Mouse (Mus musculus) thymus, postnatal 14 days (tissue): ENCODE data around the gene Fam189a2.
A peak's percentile ranks its signal among the peaks of the same experiment; 100 is the strongest.

Experiments
- DNase-seq: peaks from one replicate; pipeline ENCODE4 v3.0.0; 2021

The Fam189a2 gene

GRCm38 (mm10) chr19:23971391-23971790, 59.4 kb downstream of the Fam189a2 start:
- no peak for DNase-seq

- no peak for DNase-seq
Measured at GRCm38 (mm10) chr19:23970374-23970773, 60.4 kb downstream of the Fam189a2 start.

DNA sequence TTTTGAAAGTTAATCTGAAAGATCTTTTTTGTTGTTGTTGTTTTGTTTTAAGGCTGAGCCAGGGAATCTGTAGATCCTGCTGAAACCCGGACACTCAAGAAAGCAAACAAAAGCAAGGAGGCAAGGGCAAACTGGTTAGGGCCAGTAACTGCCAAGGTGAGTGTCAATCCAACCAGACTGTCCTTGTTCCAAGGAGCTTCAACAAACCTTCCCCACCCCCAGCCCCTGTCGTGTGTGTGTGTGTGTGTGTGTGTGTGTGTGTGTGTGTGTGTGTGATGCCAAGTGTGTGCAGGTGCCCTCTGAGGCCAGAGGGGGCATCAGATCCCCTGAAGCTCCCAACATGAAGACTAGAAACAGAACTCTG, 62.0 kb downstream of the Fam189a2 start:
- no peak for DNase-seq

DNA sequence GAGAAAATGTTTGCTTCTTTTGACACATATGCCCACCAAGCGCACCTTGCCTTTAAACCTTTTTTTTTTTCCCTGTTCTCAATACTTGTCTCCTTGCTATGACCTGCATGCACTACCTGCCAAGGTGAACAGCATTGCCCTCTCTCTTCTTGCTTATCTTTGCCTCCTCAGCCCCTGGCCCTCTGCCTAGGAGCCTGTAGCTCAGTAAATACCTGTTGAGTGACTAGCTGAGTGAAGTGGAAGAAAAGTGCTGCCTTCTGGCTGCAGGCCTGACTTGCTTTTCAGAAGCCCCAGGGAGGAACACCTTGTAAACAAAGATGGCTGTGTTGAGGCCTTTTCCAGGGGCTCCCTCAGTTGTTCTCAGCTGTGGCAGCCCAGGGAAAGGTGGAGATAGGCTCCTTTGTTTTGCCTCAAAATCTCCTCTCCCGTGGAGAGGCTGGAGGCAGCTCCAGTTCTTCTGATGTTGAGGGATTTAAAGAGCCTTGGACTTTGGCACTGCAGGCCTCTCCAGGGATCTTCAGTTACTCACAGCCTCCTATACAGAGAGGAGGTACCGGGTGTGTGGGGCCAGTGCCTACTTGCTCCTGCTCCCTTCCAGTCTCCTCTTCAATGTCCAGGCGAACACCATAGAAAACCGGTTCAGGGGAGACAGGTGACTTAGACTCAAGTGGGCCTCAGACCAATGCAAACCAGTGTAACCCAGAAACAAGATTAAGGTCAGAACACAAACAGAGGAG, 62.5 kb downstream of the Fam189a2 start:
- DNase-seq: no peak

- no peak for DNase-seq
Measured at GRCm38 (mm10) chr19:23967156-23967555, 63.7 kb downstream of the Fam189a2 start.

- DNase-seq: no peak
Measured at GRCm38 (mm10) chr19:23966376-23966775, 64.4 kb downstream of the Fam189a2 start.

GRCm38 (mm10) chr19:23964401-23964910, 66.4 kb downstream of the Fam189a2 start:
- no peak for DNase-seq

GRCm38 (mm10) chr19:23961516-23961915, 69.3 kb downstream of the Fam189a2 start:
- DNase-seq: peak; percentile 54

- DNase-seq: no peak
Measured at GRCm38 (mm10) chr19:23960831-23961447, 69.9 kb downstream of the Fam189a2 start.

DNA sequence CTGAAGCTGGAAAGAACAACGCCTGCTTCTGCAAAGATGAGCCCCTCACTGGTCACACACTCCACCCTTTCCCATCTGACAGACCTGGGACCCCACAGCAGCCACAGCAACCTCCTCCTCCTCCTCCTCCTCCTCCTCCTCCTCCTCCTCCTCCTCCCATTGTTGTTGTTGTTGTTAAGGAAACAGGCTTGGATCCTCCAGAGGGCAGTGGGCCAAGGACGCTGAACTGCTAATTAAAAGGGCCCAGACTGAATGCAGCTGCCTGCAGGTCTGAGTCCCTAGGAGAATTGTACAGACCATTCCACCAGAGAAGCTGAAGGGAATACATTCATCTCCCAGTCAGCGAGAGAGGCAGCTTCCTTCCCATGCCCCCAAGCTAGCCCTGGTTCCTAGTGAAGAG, 70.5 kb downstream of the Fam189a2 start:
- DNase-seq: no peak

GRCm38 (mm10) chr19:23959870-23960269, 70.9 kb downstream of the Fam189a2 start:
- DNase-seq: no peak

- DNase-seq: no peak
Measured at GRCm38 (mm10) chr19:23958925-23959324, 71.9 kb downstream of the Fam189a2 start.

- DNase-seq: no peak
Measured at GRCm38 (mm10) chr19:23957563-23957962, 73.3 kb downstream of the Fam189a2 start.

DNA sequence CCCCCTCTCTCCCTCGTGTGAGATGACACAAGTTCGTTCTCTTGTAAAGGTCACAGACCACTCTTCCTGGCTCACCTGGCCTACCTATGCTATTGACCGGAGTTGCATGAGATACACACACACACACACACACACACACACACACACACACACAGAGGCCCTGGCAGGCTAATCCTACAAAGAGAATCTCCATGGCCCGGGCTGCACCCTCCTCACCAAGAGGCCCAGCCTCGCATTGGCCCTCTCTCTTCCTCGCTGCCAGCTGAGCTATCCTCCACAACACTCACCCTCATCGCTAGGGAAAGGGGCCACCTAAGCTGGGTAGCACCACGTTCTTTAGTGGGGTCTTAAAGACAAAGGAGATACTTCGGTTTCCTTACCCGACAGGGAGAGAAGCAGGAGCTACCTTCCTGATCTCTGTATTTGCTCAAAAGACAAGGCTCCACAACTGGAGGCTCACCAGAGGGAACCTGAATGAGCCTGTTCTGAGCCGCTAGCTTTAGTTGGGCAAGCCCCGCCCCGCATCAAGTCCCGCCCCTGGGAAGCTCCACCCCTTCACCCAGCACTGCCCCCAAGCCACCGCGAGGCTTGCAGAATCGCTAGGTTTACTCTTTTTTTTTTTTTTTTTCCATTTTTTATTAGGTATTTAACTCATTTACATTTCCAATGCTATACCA, 74.4 kb downstream of the Fam189a2 start:
- DNase-seq: peak; percentile 21

DNA sequence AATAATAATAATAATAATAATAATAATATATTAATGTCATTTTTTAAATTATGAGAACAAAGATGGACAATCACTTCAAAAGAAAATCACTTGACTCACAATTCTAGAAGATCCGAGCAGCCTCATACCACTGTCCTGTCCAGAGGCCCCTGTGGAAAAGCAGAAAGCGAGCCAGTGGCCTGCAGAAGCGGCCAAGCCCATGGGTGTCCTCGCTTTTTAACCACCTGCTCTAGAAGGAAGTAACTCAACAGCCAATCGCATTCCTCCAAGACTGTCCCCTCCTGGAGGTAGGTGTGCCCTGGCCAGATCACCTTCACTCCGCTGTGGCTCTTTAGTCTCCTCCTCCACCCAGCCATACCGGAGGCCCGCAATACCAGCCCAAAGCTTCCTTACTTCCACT, 75.4 kb downstream of the Fam189a2 start:
- DNase-seq: no peak

- DNase-seq: no peak
Measured at GRCm38 (mm10) chr19:23948301-23949000, 82.4 kb downstream of the Fam189a2 start.

DNA sequence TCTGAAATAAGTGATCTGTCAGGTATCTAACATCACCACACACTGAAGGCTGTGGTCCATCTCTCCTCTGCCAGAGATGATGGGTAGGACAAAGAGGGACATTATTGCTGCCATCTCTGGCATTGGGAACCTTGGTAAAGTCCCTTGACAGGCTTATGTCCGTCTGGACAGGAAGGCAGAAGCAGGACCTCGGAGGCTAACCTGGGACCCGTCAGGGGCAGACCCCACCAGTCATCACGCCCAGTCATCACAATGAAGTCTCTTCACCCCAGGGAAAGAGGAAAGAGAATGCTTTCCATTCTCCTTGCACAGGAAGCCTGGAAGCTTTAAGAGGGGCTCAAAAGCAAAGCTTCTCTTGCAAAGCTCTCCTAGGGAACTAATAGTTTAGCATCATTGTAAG, 82.9 kb downstream of the Fam189a2 start:
- DNase-seq: no peak

GRCm38 (mm10) chr19:23946751-23947150, 84.1 kb downstream of the Fam189a2 start:
- DNase-seq: no peak

- DNase-seq: no peak
Measured at GRCm38 (mm10) chr19:23946026-23946685, 84.7 kb downstream of the Fam189a2 start.

GRCm38 (mm10) chr19:23942886-23943285, 87.9 kb downstream of the Fam189a2 start:
- no peak for DNase-seq

GRCm38 (mm10) chr19:23941422-23941949, 89.3 kb downstream of the Fam189a2 start:
- DNase-seq: no peak

GRCm38 (mm10) chr19:23930826-23931225, 100.0 kb downstream of the Fam189a2 start:
- no peak for DNase-seq
